Mouse (Mus musculus): ENCODE measurements around the gene Stat3.

- TF ChIP-seq CTCF (conservative IDR thresholded peaks at IDR 0.05; ENCODE audit: insufficient read depth, insufficient read length, low read depth, low read length) (no peak), POLR2A (IDR thresholded peaks at IDR 0.05; ENCODE audit: low read depth, low read length) (no peak)
Measured at GRCm38 (mm10) chr11:100908112-100908511, 31.2 kb downstream of the Stat3 start.

Measured in kidney, adult 2 months (tissue).